Mouse (Mus musculus) ovary, postnatal 14 days (tissue): ENCODE measurements at regions not wholly inside any gene's neighbourhood (a gene's known extent, or its start where the extent isn't known, plus 50 kb on each side); places are given as distances from the start of the nearest gene placed in this dataset.

Experiments
- DNase-seq: peaks from one replicate; pipeline ENCODE4 v3.0.0; 2022; ENCODE audit warnings: low spot score

DNA sequence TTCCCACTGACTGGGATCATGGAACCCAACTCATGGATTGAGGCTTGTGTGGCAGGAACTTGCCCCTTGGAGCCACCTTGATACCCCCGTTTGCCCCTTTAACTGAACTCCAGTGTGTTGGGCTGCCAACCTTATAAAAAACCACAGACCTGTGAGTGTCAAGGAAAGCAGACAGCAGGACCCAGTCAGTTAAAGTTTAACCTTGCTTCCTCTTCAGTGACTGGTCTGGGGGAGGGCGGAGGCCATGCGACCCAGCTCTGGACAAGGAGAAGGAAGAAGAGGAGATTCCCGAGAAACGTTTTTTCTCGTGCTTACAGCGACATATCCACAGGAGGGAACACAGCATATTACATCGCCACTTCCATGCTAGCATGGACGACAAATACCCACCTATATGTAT lies 281.9 kb upstream of the Zfp64 start:
- DNase-seq = no peak

DNA sequence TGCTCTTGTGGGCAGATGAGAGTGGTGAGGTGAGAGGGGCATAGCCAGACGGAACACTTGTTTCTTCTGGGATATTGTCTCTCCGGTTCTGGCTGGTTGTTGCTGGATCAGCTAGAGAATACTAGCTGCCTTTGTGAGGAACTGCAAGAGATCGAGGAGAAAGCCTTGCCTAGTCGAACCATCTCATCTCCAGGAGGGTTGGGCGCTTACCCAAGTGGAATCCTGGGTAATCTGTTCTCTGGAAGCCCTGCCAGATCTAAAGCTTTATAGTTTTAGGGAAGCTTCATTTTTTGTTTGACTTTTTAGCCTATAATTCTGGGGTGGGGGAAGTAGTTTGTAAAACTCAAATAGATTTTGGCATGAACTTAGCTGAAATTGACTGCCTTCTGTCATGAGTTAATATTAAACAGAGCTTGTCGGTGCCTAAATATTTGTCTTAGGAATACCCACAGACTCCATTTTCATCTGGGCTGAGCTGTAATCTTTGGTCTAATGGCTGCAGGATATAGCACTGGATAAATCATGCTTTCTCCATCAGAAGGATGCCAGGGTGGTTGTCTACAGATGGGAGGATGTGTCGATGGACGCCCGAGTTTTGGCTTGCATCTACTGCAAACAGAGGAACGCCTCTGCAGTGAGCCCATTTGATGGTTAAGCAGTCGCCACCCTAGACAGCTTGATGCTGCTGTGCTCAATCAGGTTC lies 279.1 kb upstream of the Zfp64 start:
- DNase-seq = no peak

DNA sequence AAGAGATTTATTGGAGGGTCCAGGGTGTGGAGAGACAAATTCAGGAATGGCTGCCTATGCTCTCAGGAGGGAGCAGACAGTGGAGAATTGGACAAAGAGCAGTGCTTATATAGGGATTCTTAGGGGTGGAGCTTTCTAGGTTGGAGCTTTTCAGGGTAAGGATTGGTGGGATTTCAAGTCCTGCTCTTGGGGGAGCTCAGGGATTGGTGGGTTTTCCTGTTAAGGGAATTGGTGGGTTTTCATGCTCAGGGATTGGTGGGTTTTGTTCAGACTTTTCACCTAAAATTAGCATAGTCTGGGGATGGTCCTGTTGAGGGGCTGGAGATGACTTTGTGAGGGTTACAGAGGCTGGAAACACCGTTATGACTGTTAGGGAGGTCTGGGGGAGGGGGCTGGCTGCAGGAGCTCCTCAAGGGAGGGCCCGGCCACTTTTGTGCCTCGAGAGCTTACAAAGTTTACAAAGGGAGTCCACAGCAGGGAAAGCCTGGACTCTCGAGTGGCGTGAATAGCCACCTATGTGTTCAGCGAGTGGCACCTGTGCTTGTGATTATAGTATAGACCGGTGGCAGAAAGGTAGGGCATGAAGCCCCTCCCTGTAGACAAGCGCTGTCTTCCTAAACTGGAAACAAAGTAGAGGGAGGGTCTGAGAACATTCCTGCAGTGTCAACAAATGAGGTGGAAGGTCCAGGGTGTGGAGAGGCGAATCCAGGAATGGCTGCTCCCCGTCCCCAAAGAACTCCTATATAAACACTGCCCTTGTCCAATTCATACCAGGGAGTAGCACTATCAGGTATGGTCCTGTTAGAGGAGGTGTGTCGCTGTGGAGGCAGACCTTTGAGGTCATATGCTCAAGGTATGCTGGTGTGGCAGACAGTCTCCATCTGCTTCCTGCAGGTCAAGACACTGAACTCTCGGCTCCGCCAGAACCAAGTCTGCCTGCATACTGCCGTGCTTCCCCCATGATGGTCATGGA lies 278.1 kb upstream of the Zfp64 start:
- no peak for DNase-seq

DNA sequence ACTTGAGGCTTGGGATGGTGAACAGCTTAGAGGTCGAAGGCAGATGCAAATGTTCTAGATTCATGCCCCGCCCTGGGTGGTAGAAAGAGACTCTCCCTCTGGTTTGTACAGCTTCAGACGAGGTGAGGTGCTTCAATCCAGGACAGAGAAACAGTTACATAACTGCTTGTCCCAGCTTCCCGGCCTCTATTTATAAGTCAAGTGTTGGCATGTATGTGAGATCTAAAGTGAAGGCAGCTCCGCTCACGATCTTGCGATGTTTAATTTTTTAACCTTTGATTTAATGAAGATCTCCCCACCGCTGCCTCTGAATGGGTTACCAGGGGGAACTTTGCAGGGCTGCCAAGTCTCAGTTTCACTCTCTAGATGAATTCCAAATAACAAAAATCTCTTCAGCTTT lies 266.9 kb upstream of the Zfp64 start:
- DNase-seq = no peak

DNA sequence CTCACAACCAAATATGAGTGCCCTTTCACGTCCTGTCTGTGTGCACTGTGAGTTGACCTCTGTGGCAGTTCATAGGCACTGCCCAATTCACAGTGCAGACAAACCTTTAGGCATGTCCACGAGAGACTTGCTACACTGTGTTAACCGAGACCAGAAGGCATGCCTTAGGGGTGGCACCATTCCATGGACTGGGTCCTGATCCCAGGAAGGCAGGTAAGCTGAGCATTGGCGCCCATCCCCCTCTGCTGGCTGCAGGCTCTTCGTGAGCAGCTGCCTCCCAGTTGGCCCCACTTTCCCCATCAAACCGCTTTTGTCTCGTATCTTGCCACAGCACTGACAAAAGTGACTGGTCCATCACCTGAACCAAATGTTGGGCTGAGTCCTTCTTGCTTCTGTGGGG lies 265.8 kb upstream of the Zfp64 start:
- no peak for DNase-seq

DNA sequence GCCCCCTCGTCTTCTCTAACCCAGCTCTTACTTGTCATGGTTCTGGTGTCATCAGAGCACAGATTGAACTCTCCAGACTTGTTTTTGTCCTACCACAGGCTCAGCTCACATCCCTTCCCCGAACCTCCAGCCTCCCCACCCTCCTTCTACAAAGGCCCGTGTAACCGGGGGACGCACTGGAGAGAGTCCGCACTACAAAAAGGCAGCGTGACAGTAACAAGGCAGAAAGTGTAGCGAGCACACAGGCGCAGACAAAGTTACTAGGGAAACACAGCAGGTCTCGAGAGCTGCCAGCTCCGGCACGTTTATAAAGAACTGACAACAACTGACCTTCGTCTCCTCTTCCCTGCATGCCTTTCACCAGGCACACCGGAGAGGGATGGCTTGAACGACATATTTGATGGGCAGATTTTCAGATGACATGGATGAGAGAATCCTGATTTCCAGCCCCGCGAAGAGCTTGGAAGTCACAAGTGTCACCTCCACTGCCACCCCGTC lies 260.2 kb upstream of the Zfp64 start:
- DNase-seq = no peak

DNA sequence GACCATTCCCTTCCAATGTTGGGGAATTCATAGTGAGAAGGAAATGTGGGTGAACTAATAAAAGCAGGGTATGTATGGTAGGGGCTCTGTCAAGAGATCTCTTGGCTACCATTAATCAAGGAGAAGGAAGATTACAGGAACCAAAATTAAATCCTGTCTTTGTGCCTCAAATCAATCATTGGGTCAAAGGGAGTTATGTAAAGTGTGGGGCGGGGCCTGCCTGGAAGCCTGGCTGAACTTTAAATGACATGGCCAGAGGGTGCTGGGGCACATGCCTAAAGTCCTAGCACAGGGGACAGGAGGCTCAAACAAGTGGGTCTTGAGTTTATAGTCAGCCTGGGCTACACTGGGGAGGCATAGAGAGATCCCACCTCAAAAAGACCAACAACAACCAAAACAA lies 259.0 kb upstream of the Zfp64 start:
- DNase-seq = no peak

DNA sequence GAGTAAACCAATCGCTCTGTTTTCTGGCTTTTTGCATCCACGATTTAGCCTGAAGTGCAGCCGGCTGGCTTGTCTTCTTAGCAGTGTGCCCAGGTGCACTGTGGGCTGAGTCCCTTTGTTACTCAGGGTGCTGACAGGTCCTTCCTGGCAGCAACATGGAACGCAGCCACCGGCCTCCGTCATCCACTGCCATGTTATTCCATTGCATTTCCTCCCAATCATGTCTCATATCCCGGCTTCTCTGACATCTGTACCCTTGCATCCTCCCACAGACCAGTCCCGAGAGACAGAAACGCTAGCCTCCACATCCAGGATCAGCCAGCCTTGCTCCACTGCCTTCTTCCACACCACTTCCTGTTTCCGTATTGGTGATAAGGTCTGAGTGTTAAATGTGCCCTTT lies 257.9 kb upstream of the Zfp64 start:
- no peak for DNase-seq

DNA sequence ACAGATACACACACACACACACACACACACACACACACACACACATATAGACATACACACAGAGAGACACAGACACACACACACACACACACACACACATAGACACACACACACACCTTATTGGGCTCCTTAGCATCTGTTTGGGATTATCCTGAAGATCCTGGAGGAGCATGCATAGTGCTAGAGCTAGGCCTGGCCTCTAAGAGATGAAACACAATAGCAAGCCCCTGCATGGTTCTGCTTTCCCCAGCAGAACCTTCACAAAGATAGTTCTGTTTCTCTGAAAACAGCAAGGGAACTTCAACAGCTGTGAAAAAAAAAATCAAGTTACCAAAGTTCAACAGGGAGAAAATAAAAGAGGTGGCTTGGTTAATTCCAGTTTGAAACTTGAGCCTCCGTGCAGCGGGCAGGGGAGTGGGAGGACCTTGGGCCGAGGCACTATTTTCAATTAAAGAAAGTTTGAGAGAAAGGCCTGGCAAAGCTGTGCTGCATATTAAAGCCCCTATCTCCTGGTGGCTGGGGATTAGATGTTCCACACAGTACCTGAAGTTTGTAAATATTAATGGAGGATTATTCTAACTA lies 257.4 kb upstream of the Zfp64 start:
- DNase-seq = no peak

DNA sequence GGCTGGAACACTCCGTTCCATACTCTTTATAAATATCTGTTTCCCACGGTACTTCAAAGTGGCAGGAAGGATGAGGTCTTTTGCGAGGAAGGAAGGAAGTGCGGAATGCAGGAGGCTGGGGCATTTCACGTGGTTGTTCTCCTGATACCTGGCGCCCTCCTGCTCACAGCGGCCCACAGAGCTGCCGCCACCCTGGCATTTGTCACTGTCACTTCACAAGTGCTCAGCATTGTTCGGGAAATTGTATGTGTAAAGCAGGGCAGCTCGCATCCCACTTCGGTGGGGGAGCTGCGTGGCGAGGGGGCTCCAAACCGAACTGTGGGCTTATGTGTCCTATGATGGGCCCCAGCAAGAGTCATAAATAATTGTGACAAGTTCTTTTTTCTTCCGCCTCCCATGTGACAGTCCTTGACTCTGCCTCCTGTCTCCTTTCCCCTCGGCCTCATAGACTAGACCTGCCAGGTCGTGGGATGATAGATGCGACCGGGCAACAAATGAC lies 248.9 kb upstream of the Zfp64 start:
- no peak for DNase-seq

DNA sequence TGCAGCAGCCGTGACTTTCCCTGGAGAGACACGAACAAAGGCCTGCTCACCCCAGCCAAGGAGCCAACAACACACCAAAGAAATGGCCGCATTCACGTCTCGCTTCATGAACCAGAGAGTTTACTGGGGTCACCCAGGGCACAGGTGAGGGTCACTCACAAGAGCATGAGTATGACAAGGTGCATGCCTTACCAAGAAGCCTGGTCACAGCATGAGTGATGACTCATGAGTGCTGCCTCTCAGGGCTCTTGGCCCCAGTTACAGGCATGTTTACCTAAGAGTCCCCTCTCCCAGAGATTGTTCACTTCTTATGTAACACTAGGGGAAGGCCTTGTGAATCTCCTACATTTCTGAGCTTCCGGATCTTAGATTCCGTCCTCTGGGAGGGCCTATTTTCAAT lies 236.6 kb upstream of the Zfp64 start:
- DNase-seq = no peak

DNA sequence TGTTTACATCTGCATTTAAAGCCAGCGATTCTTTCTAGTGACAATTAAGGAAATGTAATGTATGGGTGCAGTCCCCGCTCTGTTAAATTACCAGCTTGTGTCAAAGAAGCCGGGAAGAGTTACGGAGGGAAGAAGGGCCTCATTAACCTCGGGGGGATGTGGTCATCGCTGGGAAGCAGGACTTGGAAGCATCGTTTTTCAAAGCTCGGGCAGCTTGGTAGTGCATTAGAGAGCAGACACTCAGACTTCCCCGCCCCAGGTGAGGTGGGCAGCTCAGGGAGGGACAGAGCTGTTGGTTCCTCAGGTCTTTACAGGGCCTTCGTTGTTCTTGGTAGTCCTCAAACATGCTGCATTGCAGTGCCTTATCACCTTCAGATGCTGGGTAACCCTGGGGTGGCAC lies 236.1 kb upstream of the Zfp64 start:
- DNase-seq = no peak

DNA sequence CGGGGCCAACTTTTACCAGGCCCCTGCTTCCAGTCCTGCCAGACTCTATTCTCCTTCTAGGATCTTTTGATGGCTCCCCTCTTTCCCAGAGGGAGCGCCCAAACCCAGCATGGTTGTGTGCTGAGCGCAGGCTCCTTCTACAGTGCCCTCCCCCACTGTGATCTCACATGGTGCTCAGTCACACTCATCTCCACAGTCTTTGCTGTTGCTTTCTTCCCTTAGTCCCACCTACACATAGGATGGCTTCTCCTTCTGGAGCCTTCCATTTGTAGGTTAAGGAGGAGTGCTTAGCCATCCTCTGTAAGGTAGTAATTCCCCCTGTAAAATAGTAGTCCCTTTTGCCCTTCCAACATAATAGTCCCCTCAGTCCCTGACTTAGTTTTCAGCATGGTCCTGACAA lies 222.2 kb upstream of the Zfp64 start:
- no peak for DNase-seq

DNA sequence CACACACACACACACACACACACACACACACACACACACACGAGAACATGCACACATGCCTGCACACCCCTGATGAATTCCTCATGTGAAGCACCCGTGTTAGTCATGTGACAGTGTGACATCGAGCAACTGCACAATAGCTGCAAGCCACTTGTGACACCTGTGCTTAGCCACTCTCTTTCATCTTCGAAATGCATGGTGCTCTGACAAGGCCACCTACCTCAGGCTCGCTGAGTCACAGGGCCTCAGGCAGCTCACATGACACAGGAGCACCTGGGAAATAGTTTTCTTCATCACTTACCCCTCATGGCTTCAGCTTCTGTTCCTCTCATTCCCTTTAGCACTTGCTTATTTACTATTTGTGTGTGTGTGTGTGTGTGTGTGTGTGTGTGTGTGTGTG lies 213.4 kb upstream of the Zfp64 start:
- DNase-seq = no peak

DNA sequence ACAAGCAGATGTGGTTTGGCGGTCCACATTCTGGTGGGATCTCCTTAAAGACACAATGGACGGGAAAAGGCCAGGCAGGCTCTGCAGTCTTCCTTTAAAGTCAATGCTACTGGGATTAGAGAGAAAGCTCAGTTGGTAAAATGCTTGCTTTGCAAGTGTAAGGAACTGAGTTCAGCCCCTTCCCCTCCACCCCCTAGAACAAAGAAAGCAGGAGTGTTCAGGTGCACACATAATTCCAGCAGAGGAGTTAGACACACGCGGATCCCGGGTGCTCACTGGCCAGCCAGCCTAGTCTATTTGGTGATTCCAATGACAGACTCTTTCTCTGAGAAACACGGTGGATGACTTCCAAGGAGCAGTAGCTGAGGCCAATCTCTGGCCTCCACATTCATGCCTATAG lies 213.0 kb upstream of the Zfp64 start:
- no peak for DNase-seq

DNA sequence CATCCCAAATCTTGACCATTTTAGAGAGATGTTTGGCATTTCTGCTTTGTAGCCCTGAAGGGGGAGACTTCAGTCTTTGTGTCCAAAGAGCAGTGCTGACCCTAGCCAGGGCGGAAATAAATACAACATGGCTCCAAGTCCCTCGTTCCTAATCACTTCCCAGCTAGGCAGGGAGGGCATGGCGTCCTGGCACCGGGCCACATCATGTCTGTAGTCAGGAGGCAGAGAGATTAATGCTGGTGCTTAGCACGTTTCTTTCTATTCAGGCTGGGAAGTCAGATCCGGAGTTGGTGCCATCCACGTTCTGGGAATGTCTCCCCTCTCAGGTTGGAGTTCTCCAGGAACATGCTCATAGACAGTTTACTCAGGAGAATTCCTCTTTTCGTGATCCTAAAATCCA lies 206.3 kb upstream of the Zfp64 start:
- no peak for DNase-seq

DNA sequence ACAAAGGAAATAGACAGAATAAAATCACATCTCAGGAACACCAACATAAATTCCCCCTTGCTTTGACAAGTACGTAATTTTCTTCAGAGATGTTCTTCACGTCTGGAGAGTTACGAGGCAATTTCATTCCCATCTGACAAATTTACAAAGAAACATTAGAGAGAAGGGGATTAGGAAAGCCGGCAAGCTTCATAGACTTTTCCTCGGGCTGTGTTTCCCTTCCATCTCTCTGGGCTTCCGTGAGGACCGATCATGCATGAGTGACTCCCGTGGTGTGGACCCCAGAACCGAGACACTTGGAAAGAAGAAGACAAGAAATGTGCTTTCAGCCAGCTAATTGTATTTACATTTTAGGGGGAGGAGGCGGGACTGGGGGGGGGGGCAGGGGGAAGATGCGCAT lies 203.4 kb upstream of the Zfp64 start:
- no peak for DNase-seq

DNA sequence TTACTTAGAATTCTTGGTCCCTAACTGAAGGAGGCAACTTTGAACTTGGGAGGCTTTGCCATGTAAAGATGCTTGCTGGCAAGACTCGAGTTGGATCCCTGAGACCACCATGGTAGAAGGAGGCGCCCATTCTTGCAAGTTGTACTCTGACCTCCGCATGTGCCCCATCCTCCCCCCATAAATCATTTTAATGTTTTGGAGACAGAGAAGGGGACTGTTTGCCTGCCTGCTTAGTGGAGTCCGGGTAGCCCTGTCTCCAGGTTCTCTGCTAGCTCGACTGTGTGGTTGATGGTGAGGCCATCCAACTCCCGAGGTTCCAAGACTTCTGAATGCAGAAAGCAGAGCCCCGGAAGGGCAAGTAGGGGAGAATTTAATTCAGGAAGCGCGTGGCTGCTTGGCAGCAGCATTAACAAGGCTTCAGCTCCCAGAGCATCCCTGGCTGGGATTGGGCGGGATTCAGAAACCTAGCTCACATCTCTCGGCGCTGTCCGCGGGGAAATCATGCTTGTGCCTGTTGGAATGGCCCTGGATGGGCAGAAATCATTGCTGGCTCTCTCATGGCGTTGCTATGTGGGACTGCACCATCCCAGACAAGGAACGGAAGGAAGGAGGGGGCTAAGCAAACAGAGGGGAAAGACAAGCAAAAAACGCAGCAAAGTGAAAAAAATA lies 202.8 kb upstream of the Zfp64 start:
- DNase-seq = no peak

DNA sequence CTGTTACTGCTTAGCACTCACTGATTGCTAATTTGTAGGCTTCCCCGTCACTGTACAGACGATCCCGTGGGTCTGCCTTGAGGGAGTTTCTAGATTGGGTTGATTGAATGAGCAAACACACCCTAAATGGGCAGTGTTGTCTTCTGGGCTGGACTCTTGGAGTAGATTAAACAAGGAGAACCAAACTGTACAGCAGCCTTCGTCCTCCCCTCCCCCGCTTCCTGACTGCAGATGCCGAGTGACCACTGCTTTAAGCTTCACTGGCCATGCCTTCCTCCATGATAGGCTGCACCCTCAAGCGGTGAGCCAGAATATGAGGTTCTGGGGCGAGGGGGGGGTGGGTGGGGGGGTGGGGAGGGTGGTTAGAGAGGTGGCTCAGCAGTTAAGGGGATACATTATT lies 201.5 kb upstream of the Zfp64 start:
- DNase-seq = no peak

DNA sequence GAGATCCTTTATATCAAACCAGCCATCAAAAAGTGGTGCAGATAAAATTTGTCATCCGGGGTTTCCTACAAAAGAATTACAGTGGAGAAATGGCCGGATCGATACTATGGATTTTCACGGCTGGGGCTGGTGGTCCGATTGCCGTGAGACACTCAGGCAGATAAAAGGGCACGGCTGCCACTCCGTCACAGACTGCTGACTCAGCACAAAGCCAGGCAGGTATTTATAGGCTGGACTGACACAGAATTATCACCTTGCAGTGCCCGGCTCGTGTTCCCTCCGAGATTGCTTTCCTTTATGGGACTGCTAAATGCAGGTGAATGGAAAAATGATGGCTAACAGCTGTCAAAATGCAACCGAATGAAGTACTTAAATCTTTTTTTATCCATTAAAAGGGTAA lies 199.5 kb upstream of the Zfp64 start:
- DNase-seq = no peak

DNA sequence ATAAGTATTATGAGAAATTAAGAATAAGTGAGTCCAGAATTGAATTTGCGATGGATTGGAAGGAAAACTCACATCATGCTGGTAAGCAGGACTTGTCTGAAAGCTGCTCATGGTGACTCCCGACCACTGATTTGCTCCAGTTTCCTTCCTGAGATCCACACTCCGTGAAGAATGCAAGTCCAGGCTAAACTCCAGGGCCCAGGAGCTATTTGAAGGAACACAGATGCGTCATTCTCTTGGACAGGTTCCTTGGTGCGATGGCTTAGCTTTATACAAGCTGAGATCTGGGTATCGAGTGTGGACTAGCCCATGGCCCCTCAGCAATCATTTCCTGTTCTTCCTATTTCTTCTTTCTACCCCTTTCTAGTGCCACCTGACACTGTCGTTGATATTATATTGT lies 192.3 kb upstream of the Zfp64 start:
- no peak for DNase-seq

DNA sequence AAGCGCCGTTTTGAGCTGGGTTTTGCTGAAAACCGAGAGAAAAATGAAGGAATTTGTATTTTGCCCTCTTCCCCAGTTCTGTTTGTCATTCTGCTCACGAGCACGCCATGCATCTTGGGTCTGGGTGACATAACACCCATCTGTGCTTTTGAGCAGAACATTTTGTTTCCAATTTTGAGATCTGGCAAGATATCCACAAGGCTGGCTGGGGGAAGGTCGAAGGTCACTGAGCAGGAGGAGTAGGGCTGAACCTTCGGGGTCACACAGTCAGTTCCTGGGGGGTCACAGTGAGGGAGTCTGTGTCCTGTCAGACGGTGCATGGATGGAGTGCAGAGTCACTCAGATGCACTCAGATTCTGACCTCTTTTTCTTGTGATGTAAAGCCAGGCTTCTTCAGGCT lies 186.8 kb upstream of the Zfp64 start:
- DNase-seq = no peak
